Comparison of ENCODE assay signal across 8 mouse cellular contexts in the genomic region with DNA sequence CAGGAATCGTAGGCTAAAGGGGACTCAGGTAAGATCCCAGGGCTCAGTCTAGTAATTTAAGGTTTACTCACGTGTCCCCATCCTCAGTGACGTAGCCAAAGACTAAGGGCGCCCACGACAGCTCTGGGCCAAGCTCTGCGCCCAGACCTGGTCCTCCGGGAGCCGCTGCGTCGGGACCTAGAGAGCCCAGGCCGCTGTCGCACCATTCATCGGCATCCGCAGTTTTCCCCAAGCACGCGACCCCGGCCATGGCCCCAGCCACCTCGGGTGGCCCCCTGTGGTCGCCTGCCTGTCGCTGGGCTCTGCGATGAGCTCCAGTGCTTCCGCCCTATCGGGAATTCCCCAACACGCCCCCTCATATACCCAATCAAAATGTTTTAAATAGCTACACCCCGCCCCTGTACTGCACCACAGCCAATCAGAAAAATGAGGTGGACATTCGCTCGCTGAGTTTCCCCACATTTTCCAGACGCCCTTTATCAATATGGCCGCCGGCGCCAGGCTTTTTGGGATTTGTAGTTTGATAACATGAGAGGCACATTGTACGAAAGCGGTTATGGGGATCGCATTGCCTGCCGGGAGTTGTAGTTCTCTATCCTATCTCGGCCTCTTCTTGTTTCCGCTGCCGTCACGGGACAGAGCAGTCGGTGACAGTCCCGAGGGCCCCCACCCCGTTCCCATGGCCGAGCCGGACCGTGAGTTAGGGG. TPM values are rescaled to one million over a fixed set of nuclear protein-coding genes. Genes with fewer than 3 reads are reported as not detected.
A peak's percentile ranks its signal among the peaks of the same experiment; 100 is the strongest.
DNase-seq lines count a peak whose midpoint lies in the region; ATAC-seq and TF ChIP-seq lines count a peak whose summit lies in the region.

A gene (plus strand): TSS at position 563 of the 707 bp plus-strand sequence.

- peaks cover 44% of the 10 kb centered on the region for H3K4me1 ChIP-seq in G1E (ENCODE audit: insufficient read depth, low read depth, low read length)
- peaks cover 19% of the 10 kb centered on the region for H3K4me1 ChIP-seq in forebrain, embryonic 16.5 days (replicated peaks; ENCODE audit: control insufficient read depth, insufficient read depth, low read length)
- peaks cover 11% of the 10 kb centered on the region; the same call in 1 of the 2 replicates for H3K4me1 ChIP-seq in lung, embryonic 14.5 days (ENCODE audit: insufficient read depth)
- H3K4me1 ChIP-seq in olfactory bulb, adult 2 months (ENCODE audit: control insufficient read depth, insufficient read depth, low read length), result peaks cover 11% of the 10 kb centered on the region
- peaks cover 16% of the 10 kb centered on the region for H3K4me1 ChIP-seq in thymus, adult 2 months (replicated peaks; ENCODE audit: control insufficient read depth, insufficient read depth, low read length)

- peaks cover 35% of the 10 kb centered on the region for H3K36me3 ChIP-seq in G1E (replicated peaks)
- peaks cover 4% of the 10 kb centered on the region; the same call in 1 of the 2 replicates for H3K36me3 ChIP-seq in forebrain, embryonic 16.5 days (ENCODE audit: control insufficient read depth, insufficient read depth)
- H3K36me3 ChIP-seq in lung, embryonic 14.5 days (ENCODE audit: insufficient read depth), result peaks cover 13% of the 10 kb centered on the region
- H3K36me3 ChIP-seq in thymus, adult 2 months (ENCODE audit: control insufficient read depth, insufficient read depth, low read length), result peaks cover 5% of the 10 kb centered on the region

- peak; percentile 99 for DNase-seq in G1E (ENCODE audit: low spot score)
- peak; percentile 95 to 99 for DNase-seq in cerebellum, adult 18-20 months
- DNase-seq in heart, postnatal 36 days, result peak; percentile 93 to 94
- DNase-seq in layer of hippocampus, adult 2 months (ENCODE audit: low spot score in 2 of 2), result peak; percentile 97 to 99
- peak; percentile 99 for DNase-seq in lung, embryonic 14.5 days
- peak; percentile 96 for DNase-seq in thymus, adult 2 months

- peak; percentile 42; the same call in 1 of the 2 replicates for TF ChIP-seq POLR2A in olfactory bulb, adult 2 months (IDR thresholded peaks at IDR 0.05; ENCODE audit: insufficient read depth, low read depth, low read length)
- TF ChIP-seq POLR2A in thymus, adult 2 months (IDR thresholded peaks at IDR 0.05; ENCODE audit: control insufficient read depth, extremely low read depth, insufficient read depth, low read length, poor library complexity), result no peak

- H3K27ac ChIP-seq in forebrain, embryonic 16.5 days (ENCODE audit: low read length), result no peak within 1 kb of the TSS
- H3K27ac ChIP-seq in layer of hippocampus, adult 2 months, result peak within 1 kb of the TSS; percentile 93
- H3K27ac ChIP-seq in lung, embryonic 14.5 days (ENCODE audit: low read depth), result no peak within 1 kb of the TSS
- H3K27ac ChIP-seq in olfactory bulb, adult 2 months (ENCODE audit: insufficient read depth, low read depth, low read length), result 0 out of 2 replicates have a peak within 1 kb of the TSS, but pooled peaks have one; percentile 55
- no peak within 1 kb of the TSS for H3K27ac ChIP-seq in thymus, adult 2 months (ENCODE audit: control insufficient read depth, insufficient read depth, low read length)

- H3K27me3 ChIP-seq in G1E (ENCODE audit: insufficient read depth, low read length), result no peaks in the 10 kb centered on the region
- H3K27me3 ChIP-seq in forebrain, embryonic 16.5 days (replicated peaks; ENCODE audit: control insufficient read depth, insufficient read depth, low read length), result no peaks in the 10 kb centered on the region
- H3K27me3 ChIP-seq in lung, embryonic 14.5 days (ENCODE audit: insufficient read depth, low read length), result no peaks in the 10 kb centered on the region
- no peaks in the 10 kb centered on the region for H3K27me3 ChIP-seq in thymus, adult 2 months (ENCODE audit: control insufficient read depth, insufficient read depth, low read length)

- H3K9ac ChIP-seq in forebrain, embryonic 16.5 days (replicated peaks; ENCODE audit: low read depth, low read length), result peak within 1 kb of the TSS; percentile 79
- peak within 1 kb of the TSS; percentile 67 for H3K9ac ChIP-seq in lung, embryonic 14.5 days

- peak within 1 kb of the TSS; percentile 89 for H3K4me3 ChIP-seq in G1E (ENCODE audit: low read depth, low read length)
- peak within 1 kb of the TSS; percentile 86 for H3K4me3 ChIP-seq in forebrain, embryonic 16.5 days (replicated peaks; ENCODE audit: low read length)
- H3K4me3 ChIP-seq in layer of hippocampus, adult 2 months, result peak within 1 kb of the TSS; percentile 91
- H3K4me3 ChIP-seq in lung, embryonic 14.5 days (ENCODE audit: low read depth, low read length), result peak within 1 kb of the TSS; percentile 64
- peak within 1 kb of the TSS; percentile 99 for H3K4me3 ChIP-seq in olfactory bulb, adult 2 months (ENCODE audit: insufficient read depth, low read depth, low read length)
- H3K4me3 ChIP-seq in thymus, adult 2 months (ENCODE audit: control insufficient read depth, insufficient read depth, low read length), result peak within 1 kb of the TSS; percentile 74

- peak within 1 kb of the TSS; percentile 83 for H3K4me2 ChIP-seq in forebrain, embryonic 16.5 days (ENCODE audit: low read length)
- H3K4me2 ChIP-seq in lung, embryonic 14.5 days, result peak within 1 kb of the TSS; percentile 72

- WGBS in forebrain, embryonic 16.5 days, result under 1% methylated on average over 45 of the region's 45 CpGs
- WGBS in lung, embryonic 14.5 days, result under 1% methylated on average over 45 of the region's 45 CpGs
- under 1% methylated on average over 45 of the region's 45 CpGs for WGBS in olfactory bulb, adult 2 months
- WGBS in thymus, adult 2 months, result 0% methylated on average over 45 of the region's 45 CpGs

- no peak for TF ChIP-seq CTCF in G1E (IDR thresholded peaks at IDR 0.05; ENCODE audit: low read depth, low read length)
- peak; percentile 43; the same call in 1 of the 2 replicates for TF ChIP-seq CTCF in layer of hippocampus, adult 2 months (conservative IDR thresholded peaks at IDR 0.05)
- peak; percentile 18; the same call in 1 of the 2 replicates for TF ChIP-seq CTCF in lung, embryonic 14.5 days (IDR thresholded peaks at IDR 0.05; ENCODE audit: low read depth)
- no peak for TF ChIP-seq CTCF in olfactory bulb, adult 2 months (IDR thresholded peaks at IDR 0.05; ENCODE audit: insufficient read depth, low read depth, low read length)
- TF ChIP-seq CTCF in thymus, adult 2 months (IDR thresholded peaks at IDR 0.05; ENCODE audit: borderline replicate concordance, control insufficient read depth, extremely low read depth, insufficient read depth, low read length, poor library complexity), result no peak

- peak; percentile 97 for ATAC-seq in G1E (ENCODE audit: extremely low read depth, insufficient number of reproducible peaks, low FRiP score, poor library complexity, severe bottlenecking)
- peak; percentile 99 for ATAC-seq in forebrain, embryonic 16.5 days
- peak; percentile 99 for ATAC-seq in lung, embryonic 14.5 days (ENCODE audit: insufficient read depth)

- intact Hi-C loops in heart, postnatal 36 days (cut with DNase I), result loop anchor here (10.0 kb wide), 2 partner anchors 408 to 468 kb away; a partner anchor contains a TSS

- no peaks in the 10 kb centered on the region for H3K9me3 ChIP-seq in G1E (replicated peaks)
- H3K9me3 ChIP-seq in forebrain, embryonic 16.5 days (ENCODE audit: control insufficient read depth, low read length), result no peaks in the 10 kb centered on the region
- H3K9me3 ChIP-seq in lung, embryonic 14.5 days (ENCODE audit: low read depth, low read length), result no peaks in the 10 kb centered on the region

RNA-seq across cellular contexts. Expression of the gene that starts here (rescaled TPM):
- total RNA-seq in G1E (2014; fragmentation: Nextera tagmentation), result 50.1 and 60.0 TPM in 2 replicates
- total RNA-seq in G1E (2017), result 34.1 and 36.4 TPM in 2 replicates
- 103 and 114 TPM in 2 replicates for polyA plus RNA-seq in G1E (2012)
- polyA plus RNA-seq in forebrain, embryonic 16.5 days (2015; fragmentation: Nextera tagmentation; extraction: Ambion mirVana), result 107 and 122 TPM in 2 replicates
- 10 to 100 TPM; 85.1 to 87.0 TPM for total RNA-seq in heart, postnatal 36 days (2021)
- 100 to 1,000 TPM; 128 to 139 TPM for total RNA-seq in layer of hippocampus, adult 2 months (2021)
- polyA plus RNA-seq in lung, embryonic 14.5 days (2014; fragmentation: Nextera tagmentation; extraction: Ambion mirVana), result 54.0 and 59.6 TPM in 2 replicates
- polyA plus RNA-seq in olfactory bulb, adult 2 months (2012; ENCODE audit: insufficient read depth, insufficient read length, low replicate concordance, missing spikeins), result not detected in 2 replicates
- polyA plus RNA-seq in thymus, adult 2 months (2012; rRNA removed), result 101 and 104 TPM in 2 replicates

Comparison
In these comparisons a context has a peak if more than half of its experiments do, and no peak if none do; other contexts are left out.
1. CTCF ChIP-seq: peak in layer of hippocampus, adult 2 months (single experiment) and lung, embryonic 14.5 days (single experiment); none in G1E (single experiment), olfactory bulb, adult 2 months (single experiment) and thymus, adult 2 months (single experiment).
2. H3K27ac ChIP-seq: peak in layer of hippocampus, adult 2 months (single experiment) and olfactory bulb, adult 2 months (single experiment); none in forebrain, embryonic 16.5 days (single experiment), lung, embryonic 14.5 days (single experiment) and thymus, adult 2 months (single experiment).
3. Peak in every context shown above with its lines, with median percentiles within 50 percentile points of each other: ATAC-seq, DNase-seq and H3K4me3 ChIP-seq.